Mouse (Mus musculus): ENCODE data around the gene Cacna1c. TPM values are rescaled to one million over a fixed set of nuclear protein-coding genes. Genes with fewer than 3 reads are reported as not detected.
A peak's percentile ranks its signal among the peaks of the same experiment; 100 is the strongest.

Cacna1c gene
- polyA plus RNA-seq, 1 experiment, result 0.11 TPM

- H3K4me1 ChIP-seq (ENCODE audit: control insufficient read depth, insufficient read depth, low read length), result 0 out of 2 replicates have a peak, but pooled peaks cover 2% of the 10 kb centered on the region
- TF ChIP-seq POLR2A (IDR thresholded peaks at IDR 0.05; ENCODE audit: borderline replicate concordance, low read depth, low read length) (no peak), CTCF (IDR thresholded peaks at IDR 0.05; ENCODE audit: low read depth, low read length) (no peak)
- H3K27ac ChIP-seq (ENCODE audit: insufficient read depth, low read depth, low read length), result no peak overlapping the region
- H3K4me3 ChIP-seq (ENCODE audit: insufficient read depth, low read length), result no peak overlapping the region
Observed at GRCm38 (mm10) chr6:119193571-119194154, 2.6 kb downstream of the Cacna1c start.

GRCm38 (mm10) chr6:119191478-119191877 is 4.7 kb downstream of the Cacna1c start:
- no peak overlapping the region for H3K4me3 ChIP-seq (ENCODE audit: insufficient read depth, low read length)
- no peak overlapping the region for H3K27ac ChIP-seq (ENCODE audit: insufficient read depth, low read depth, low read length)
- no peaks in the 10 kb centered on the region for H3K4me1 ChIP-seq (ENCODE audit: control insufficient read depth, insufficient read depth, low read length)
- TF ChIP-seq CTCF (IDR thresholded peaks at IDR 0.05; ENCODE audit: low read depth, low read length) (no peak), POLR2A (IDR thresholded peaks at IDR 0.05; ENCODE audit: borderline replicate concordance, low read depth, low read length) (no peak)

GRCm38 (mm10) chr6:119187631-119188030 is 8.6 kb downstream of the Cacna1c start:
- no peak overlapping the region for H3K4me3 ChIP-seq (ENCODE audit: insufficient read depth, low read length)
- no peaks in the 10 kb centered on the region for H3K4me1 ChIP-seq (ENCODE audit: control insufficient read depth, insufficient read depth, low read length)
- TF ChIP-seq CTCF (IDR thresholded peaks at IDR 0.05; ENCODE audit: low read depth, low read length), result no peak
- H3K27ac ChIP-seq (ENCODE audit: insufficient read depth, low read depth, low read length), result no peak overlapping the region

- no peaks in the 10 kb centered on the region; the same call in 1 of the 2 replicates for H3K4me1 ChIP-seq (ENCODE audit: control insufficient read depth, insufficient read depth, low read length)
- H3K27ac ChIP-seq (ENCODE audit: insufficient read depth, low read depth, low read length), result no peak overlapping the region
- no peak overlapping the region for H3K4me3 ChIP-seq (ENCODE audit: insufficient read depth, low read length)
- TF ChIP-seq CTCF (IDR thresholded peaks at IDR 0.05; ENCODE audit: low read depth, low read length), result no peak
- no peak for TF ChIP-seq POLR2A (IDR thresholded peaks at IDR 0.05; ENCODE audit: borderline replicate concordance, low read depth, low read length)
Observed at GRCm38 (mm10) chr6:119186658-119187057, 9.6 kb downstream of the Cacna1c start.

- H3K4me1 ChIP-seq (ENCODE audit: control insufficient read depth, insufficient read depth, low read length), result peaks cover 5% of the 10 kb centered on the region
- no peak overlapping the region for H3K27ac ChIP-seq (ENCODE audit: insufficient read depth, low read depth, low read length)
- TF ChIP-seq CTCF (IDR thresholded peaks at IDR 0.05; ENCODE audit: low read depth, low read length) (no peak), POLR2A (IDR thresholded peaks at IDR 0.05; ENCODE audit: borderline replicate concordance, low read depth, low read length) (no peak)
- no peak overlapping the region for H3K4me3 ChIP-seq (ENCODE audit: insufficient read depth, low read length)
Observed at GRCm38 (mm10) chr6:119183781-119184180, 12.4 kb downstream of the Cacna1c start.

GRCm38 (mm10) chr6:119182211-119182610 is 14.0 kb downstream of the Cacna1c start:
- TF ChIP-seq CTCF (IDR thresholded peaks at IDR 0.05; ENCODE audit: low read depth, low read length) (no peak), POLR2A (IDR thresholded peaks at IDR 0.05; ENCODE audit: borderline replicate concordance, low read depth, low read length) (no peak)
- H3K4me1 ChIP-seq (ENCODE audit: control insufficient read depth, insufficient read depth, low read length), result peaks cover 5% of the 10 kb centered on the region

GRCm38 (mm10) chr6:119180188-119180587 is 16.0 kb downstream of the Cacna1c start:
- H3K27ac ChIP-seq (ENCODE audit: insufficient read depth, low read depth, low read length), result no peak overlapping the region
- TF ChIP-seq POLR2A (IDR thresholded peaks at IDR 0.05; ENCODE audit: borderline replicate concordance, low read depth, low read length) (no peak), CTCF (IDR thresholded peaks at IDR 0.05; ENCODE audit: low read depth, low read length) (no peak)
- H3K4me3 ChIP-seq (ENCODE audit: insufficient read depth, low read length), result no peak overlapping the region
- peaks cover 15% of the 10 kb centered on the region for H3K4me1 ChIP-seq (ENCODE audit: control insufficient read depth, insufficient read depth, low read length)

More at GRCm38 (mm10) chr6:119182211-119182610, 14.0 kb downstream of the Cacna1c start:
- Histone ChIP-seq H3K27ac (ENCODE audit: insufficient read depth, low read depth, low read length) (no peak overlapping the region), H3K4me3 (ENCODE audit: insufficient read depth, low read length) (no peak overlapping the region)

- H3K27ac ChIP-seq (ENCODE audit: insufficient read depth, low read depth, low read length), result no peak overlapping the region
- peaks cover 15% of the 10 kb centered on the region for H3K4me1 ChIP-seq (ENCODE audit: control insufficient read depth, insufficient read depth, low read length)
- TF ChIP-seq POLR2A (IDR thresholded peaks at IDR 0.05; ENCODE audit: borderline replicate concordance, low read depth, low read length), result no peak
- no peak for TF ChIP-seq CTCF (IDR thresholded peaks at IDR 0.05; ENCODE audit: low read depth, low read length)
- H3K4me3 ChIP-seq (ENCODE audit: insufficient read depth, low read length), result no peak overlapping the region
Observed at GRCm38 (mm10) chr6:119177101-119177500, 19.1 kb downstream of the Cacna1c start.

DNA sequence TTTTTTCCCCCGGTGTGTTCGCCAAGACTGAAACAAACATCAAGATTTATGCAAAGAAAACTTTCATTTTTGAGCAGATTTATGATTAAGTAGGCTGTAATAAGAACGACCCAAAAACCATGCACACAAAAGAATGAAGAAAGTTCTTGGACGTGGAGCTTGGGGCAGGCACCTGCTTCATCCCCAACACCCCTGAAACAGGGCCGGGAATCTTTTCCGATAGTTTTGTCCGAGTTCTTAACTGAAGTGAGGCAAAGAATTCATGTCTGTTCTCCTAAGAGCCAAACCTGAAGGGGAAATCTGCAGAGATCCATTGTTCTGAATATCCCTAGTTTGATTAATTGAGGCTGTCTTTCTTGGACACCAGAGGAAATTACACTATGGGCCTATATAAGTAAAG is 20.1 kb downstream of the Cacna1c start:
- H3K27ac ChIP-seq (ENCODE audit: insufficient read depth, low read depth, low read length), result no peak overlapping the region
- TF ChIP-seq CTCF (IDR thresholded peaks at IDR 0.05; ENCODE audit: low read depth, low read length) (no peak), POLR2A (IDR thresholded peaks at IDR 0.05; ENCODE audit: borderline replicate concordance, low read depth, low read length) (no peak)
- H3K4me1 ChIP-seq (ENCODE audit: control insufficient read depth, insufficient read depth, low read length), result peaks cover 9% of the 10 kb centered on the region
- peak overlapping the region; percentile 79; the same call in 1 of the 2 replicates for H3K4me3 ChIP-seq (ENCODE audit: insufficient read depth, low read length)

DNA sequence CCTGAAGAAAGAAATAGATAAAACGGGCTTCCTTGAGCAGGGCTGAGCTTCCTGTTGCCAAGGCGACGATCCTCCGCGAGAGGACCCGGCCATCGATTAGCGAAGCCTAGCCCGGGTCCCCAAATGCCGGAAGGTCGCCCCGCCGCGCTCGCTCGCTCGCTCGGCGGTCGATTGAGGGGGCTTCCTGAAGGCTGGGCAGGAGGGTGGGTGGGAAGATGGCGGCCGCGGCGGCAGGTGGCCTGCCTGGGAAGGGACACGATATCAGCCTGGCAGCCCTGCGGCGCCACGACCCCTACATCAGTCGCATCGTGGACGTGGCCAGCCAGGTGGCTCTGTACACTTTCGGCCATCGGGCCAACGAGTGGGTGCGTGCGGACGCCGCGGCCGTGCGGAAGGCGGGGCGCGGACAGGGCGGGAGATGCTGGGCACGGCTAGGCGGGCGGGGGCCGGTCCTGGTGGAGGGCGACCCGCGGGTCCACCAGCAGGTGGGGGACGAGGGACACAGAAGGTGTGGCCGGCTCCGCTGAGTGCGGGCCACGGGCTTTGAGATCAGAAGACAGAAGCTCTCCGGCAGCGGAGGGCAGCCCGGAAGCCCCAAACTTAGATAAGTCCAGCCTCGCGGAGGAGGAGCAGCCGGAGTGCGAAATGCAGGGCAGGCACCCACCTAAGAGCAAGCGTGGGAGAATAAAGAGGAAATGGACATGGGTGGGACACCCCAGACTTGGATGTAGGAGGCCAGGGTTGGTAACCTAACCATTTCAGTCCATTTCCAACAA is 21.0 kb downstream of the Cacna1c start, which contains the start of gene Dcp1b:
Dcp1b (plus strand) TSS at position 176 of the 776 bp plus-strand sequence.
- H3K4me3 ChIP-seq (ENCODE audit: insufficient read depth, low read length), result peak within 1 kb of the TSS; percentile 79
- no peak for TF ChIP-seq CTCF (IDR thresholded peaks at IDR 0.05; ENCODE audit: low read depth, low read length)
- no peak for TF ChIP-seq POLR2A (IDR thresholded peaks at IDR 0.05; ENCODE audit: borderline replicate concordance, low read depth, low read length)
- H3K27ac ChIP-seq (ENCODE audit: insufficient read depth, low read depth, low read length), result peak within 1 kb of the TSS; percentile 57
- peaks cover 9% of the 10 kb centered on the region for H3K4me1 ChIP-seq (ENCODE audit: control insufficient read depth, insufficient read depth, low read length)
